Comparison of ENCODE assay signal across 19 mouse cellular contexts in the genomic region with DNA sequence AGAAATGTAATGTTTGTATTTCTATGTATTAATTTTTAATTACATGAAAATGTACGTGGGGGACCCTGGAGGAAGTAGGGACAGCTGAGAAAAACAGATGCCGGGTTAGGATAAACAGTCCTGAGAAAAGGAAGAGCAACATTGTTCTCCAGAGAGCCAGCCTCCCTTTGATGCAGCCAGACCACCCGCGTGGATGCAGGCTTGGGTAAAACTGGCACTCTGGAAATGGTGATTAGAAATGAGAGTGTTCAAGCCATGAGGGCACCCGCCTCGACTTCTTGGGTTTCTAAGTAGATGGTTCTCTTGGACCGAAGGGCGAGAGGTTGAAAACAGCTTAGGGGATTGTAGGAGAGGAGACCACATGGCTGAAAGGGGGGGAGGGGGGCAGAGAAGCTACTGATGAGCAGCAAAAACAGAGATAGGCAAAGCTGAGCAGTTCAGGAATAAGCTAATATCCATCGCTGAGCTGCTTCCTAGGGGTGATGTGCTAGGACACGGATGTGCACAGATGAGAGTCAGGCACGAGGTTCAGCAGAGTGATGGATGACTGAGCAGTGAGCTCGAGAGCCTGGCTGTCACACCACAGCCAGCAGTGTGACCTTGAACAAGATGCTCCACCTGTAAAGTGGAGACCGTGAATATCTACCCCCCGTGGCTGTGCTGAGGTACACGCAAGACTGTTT. TPM values are rescaled to one million over a fixed set of nuclear protein-coding genes. Genes with fewer than 3 reads are reported as not detected.
DNase-seq lines count a peak whose midpoint lies in the region; ATAC-seq and TF ChIP-seq lines count a peak whose summit lies in the region.
"Had no signal": no experiment of that assay in that cellular context is flagged by ENCODE, and none has a peak within 500 bp of the region (broad histone marks: within the 10 kb centered on the region; RNA-seq: fewer than 3 reads in every experiment).

No protein-coding gene starts in this region.

- no peak overlapping the region for H3K9ac ChIP-seq in kidney, embryonic 15.5 days
- no peak overlapping the region for H3K9ac ChIP-seq in midbrain, embryonic 11.5 days (ENCODE audit: low read length)
- H3K9ac ChIP-seq in midbrain, embryonic 14.5 days (replicated peaks; ENCODE audit: low read length): no peak overlapping the region
- H3K9ac ChIP-seq in hindbrain, embryonic 13.5 days: no peak overlapping the region
- H3K9ac ChIP-seq in midbrain, embryonic 15.5 days: no peak overlapping the region
- H3K9ac ChIP-seq in liver, postnatal 0 days (replicated peaks): no peak overlapping the region
- H3K9ac ChIP-seq: forebrain, postnatal 0 days; limb, embryonic 15.5 days; liver, embryonic 15.5 days; stomach, embryonic 15.5 days had no signal

- no peak for TF ChIP-seq EP300 in liver, postnatal 0 days (IDR thresholded peaks at IDR 0.05; ENCODE audit: low read depth)

- 0 out of 2 replicates have a peak, but pooled peaks cover 4% of the 10 kb centered on the region for H3K4me1 ChIP-seq in kidney, embryonic 15.5 days
- no peaks in the 10 kb centered on the region for H3K4me1 ChIP-seq in kidney, adult 2 months (ENCODE audit: control insufficient read depth, insufficient read depth, low read length)
- H3K4me1 ChIP-seq in midbrain, embryonic 11.5 days (ENCODE audit: control insufficient read depth, insufficient read depth, low read length): no peaks in the 10 kb centered on the region
- H3K4me1 ChIP-seq in midbrain, embryonic 14.5 days (ENCODE audit: control insufficient read depth, insufficient read depth, low read length): no peaks in the 10 kb centered on the region
- peaks cover 4% of the 10 kb centered on the region; the same call in 1 of the 2 replicates for H3K4me1 ChIP-seq in hindbrain, embryonic 13.5 days (replicated peaks)
- 0 out of 2 replicates have a peak, but pooled peaks cover 5% of the 10 kb centered on the region for H3K4me1 ChIP-seq in midbrain, embryonic 15.5 days
- H3K4me1 ChIP-seq in liver, postnatal 0 days (ENCODE audit: insufficient read depth): no peaks in the 10 kb centered on the region
- H3K4me1 ChIP-seq: limb, embryonic 15.5 days; liver, embryonic 15.5 days; stomach, embryonic 15.5 days had no signal

- no peaks in the 10 kb centered on the region for H3K27me3 ChIP-seq in kidney, embryonic 15.5 days
- H3K27me3 ChIP-seq in kidney, adult 2 months (replicated peaks; ENCODE audit: control insufficient read depth, insufficient read depth, low read length): no peaks in the 10 kb centered on the region
- H3K27me3 ChIP-seq in midbrain, embryonic 11.5 days (ENCODE audit: control insufficient read depth, insufficient read depth, low read length): no peaks in the 10 kb centered on the region
- no peaks in the 10 kb centered on the region for H3K27me3 ChIP-seq in midbrain, embryonic 14.5 days (ENCODE audit: control insufficient read depth, insufficient read depth, low read length)
- H3K27me3 ChIP-seq in hindbrain, embryonic 13.5 days: no peaks in the 10 kb centered on the region
- no peaks in the 10 kb centered on the region for H3K27me3 ChIP-seq in midbrain, embryonic 15.5 days (replicated peaks)
- H3K27me3 ChIP-seq in liver, postnatal 0 days (ENCODE audit: insufficient read depth, low read length): no peaks in the 10 kb centered on the region
- H3K27me3 ChIP-seq: limb, embryonic 15.5 days; liver, embryonic 15.5 days; stomach, embryonic 15.5 days had no signal

- no peak for TF ChIP-seq CTCF in kidney, adult 2 months (conservative IDR thresholded peaks at IDR 0.05; ENCODE audit: insufficient read depth, insufficient read length, low read depth, low read length)
- TF ChIP-seq CTCF in liver, postnatal 0 days (IDR thresholded peaks at IDR 0.05; ENCODE audit: low read depth): no peak

- no peak for TF ChIP-seq POLR2A in kidney, adult 2 months (IDR thresholded peaks at IDR 0.05; ENCODE audit: low read depth, low read length)

- H3K27ac ChIP-seq in kidney, embryonic 15.5 days: no peak overlapping the region
- H3K27ac ChIP-seq in kidney, adult 2 months (ENCODE audit: insufficient read depth, low read depth, low read length): no peak overlapping the region
- H3K27ac ChIP-seq in midbrain, embryonic 11.5 days (ENCODE audit: low read depth, low read length): no peak overlapping the region
- no peak overlapping the region for H3K27ac ChIP-seq in midbrain, embryonic 14.5 days (replicated peaks; ENCODE audit: low read depth, low read length)
- no peak overlapping the region for H3K27ac ChIP-seq in hindbrain, embryonic 13.5 days
- no peak overlapping the region for H3K27ac ChIP-seq in midbrain, embryonic 15.5 days
- no peak overlapping the region for H3K27ac ChIP-seq in liver, postnatal 0 days (ENCODE audit: low read depth)
- H3K27ac ChIP-seq: limb, embryonic 15.5 days; liver, embryonic 15.5 days; macrophage; stomach, embryonic 15.5 days had no signal

- peaks cover 20% of the 10 kb centered on the region; the same call in 1 of the 2 replicates for H3K36me3 ChIP-seq in kidney, embryonic 15.5 days
- no peaks in the 10 kb centered on the region for H3K36me3 ChIP-seq in kidney, adult 2 months (ENCODE audit: control insufficient read depth, insufficient read depth, low read length)
- H3K36me3 ChIP-seq in midbrain, embryonic 11.5 days (ENCODE audit: control insufficient read depth, insufficient read depth, low read length): no peaks in the 10 kb centered on the region; the same call in 1 of the 2 replicates
- 0 out of 2 replicates have a peak, but pooled peaks cover 3% of the 10 kb centered on the region for H3K36me3 ChIP-seq in midbrain, embryonic 14.5 days (ENCODE audit: control insufficient read depth, insufficient read depth, low read length)
- peaks cover 3% of the 10 kb centered on the region; the same call in 1 of the 2 replicates for H3K36me3 ChIP-seq in hindbrain, embryonic 13.5 days
- H3K36me3 ChIP-seq in midbrain, embryonic 15.5 days (replicated peaks): 0 out of 2 replicates have a peak, but pooled peaks cover 4% of the 10 kb centered on the region
- peaks cover 3% of the 10 kb centered on the region; the same call in 1 of the 2 replicates for H3K36me3 ChIP-seq in liver, postnatal 0 days (replicated peaks; ENCODE audit: insufficient read depth, low read length)
- H3K36me3 ChIP-seq: liver, embryonic 15.5 days; stomach, embryonic 15.5 days had no signal

- no peak for DNase-seq in kidney, adult 2 months
- no peak for DNase-seq in midbrain, embryonic 11.5 days (ENCODE audit: low spot score, missing footprints)
- no peak for DNase-seq in midbrain, embryonic 14.5 days
- no peak for DNase-seq in liver, postnatal 0 days
- DNase-seq in adrenal gland, postnatal 36 days: no peak
- DNase-seq: adrenal gland, adult 2 months; cerebellum, adult 8-10 months; forebrain, postnatal 0 days; heart, postnatal 14 days; kidney, postnatal 14 days; spleen, adult 18-20 months had no signal

- no peak overlapping the region for H3K4me2 ChIP-seq in kidney, embryonic 15.5 days
- H3K4me2 ChIP-seq in midbrain, embryonic 11.5 days: no peak overlapping the region
- no peak overlapping the region for H3K4me2 ChIP-seq in midbrain, embryonic 14.5 days (ENCODE audit: low read length)
- H3K4me2 ChIP-seq in hindbrain, embryonic 13.5 days: no peak overlapping the region
- H3K4me2 ChIP-seq in midbrain, embryonic 15.5 days: no peak overlapping the region
- H3K4me2 ChIP-seq in liver, postnatal 0 days (ENCODE audit: low read depth, low read length): no peak overlapping the region
- H3K4me2 ChIP-seq: heart, embryonic 11.5 days; limb, embryonic 15.5 days; liver, embryonic 15.5 days; stomach, embryonic 15.5 days had no signal

- no peak overlapping the region for H3K4me3 ChIP-seq in kidney, embryonic 15.5 days (replicated peaks)
- H3K4me3 ChIP-seq in kidney, adult 2 months (ENCODE audit: insufficient read depth, low read depth, low read length): no peak overlapping the region
- no peak overlapping the region for H3K4me3 ChIP-seq in midbrain, embryonic 11.5 days (ENCODE audit: low read depth, low read length)
- H3K4me3 ChIP-seq in midbrain, embryonic 14.5 days (replicated peaks; ENCODE audit: low read depth, low read length): no peak overlapping the region
- no peak overlapping the region for H3K4me3 ChIP-seq in hindbrain, embryonic 13.5 days
- no peak overlapping the region for H3K4me3 ChIP-seq in midbrain, embryonic 15.5 days
- no peak overlapping the region for H3K4me3 ChIP-seq in liver, postnatal 0 days (ENCODE audit: low read depth, low read length)
- H3K4me3 ChIP-seq: limb, embryonic 15.5 days; liver, embryonic 15.5 days; stomach, embryonic 15.5 days had no signal

- ATAC-seq in kidney, embryonic 15.5 days (replicated peaks; ENCODE audit: low FRiP score): 0 out of 2 replicates have a peak, but pooled peaks have one; percentile 57
- peak; percentile 54 for ATAC-seq in midbrain, embryonic 11.5 days (ENCODE audit: low FRiP score)
- ATAC-seq in midbrain, embryonic 14.5 days (ENCODE audit: low FRiP score, low TSS enrichment): no peak
- ATAC-seq in hindbrain, embryonic 13.5 days (ENCODE audit: low FRiP score): 0 out of 2 replicates have a peak, but pooled peaks have one; percentile 43
- ATAC-seq in midbrain, embryonic 15.5 days (replicated peaks): peak; percentile 45; the same call in 1 of the 2 replicates
- no peak for ATAC-seq in liver, postnatal 0 days
- ATAC-seq: forebrain, postnatal 0 days had no signal

- 54% methylated on average over 15 of the region's 15 CpGs for WGBS in kidney, embryonic 15.5 days
- 58% methylated on average over 15 of the region's 15 CpGs for WGBS in kidney, adult 2 months
- 70% methylated on average over 15 of the region's 15 CpGs for WGBS in midbrain, embryonic 11.5 days
- WGBS in midbrain, embryonic 14.5 days: 71% methylated on average over 15 of the region's 15 CpGs
- 60% methylated on average over 15 of the region's 15 CpGs for WGBS in hindbrain, embryonic 13.5 days
- 62% methylated on average over 15 of the region's 15 CpGs for WGBS in midbrain, embryonic 15.5 days
- 72% methylated on average over 15 of the region's 15 CpGs for WGBS in liver, postnatal 0 days (ENCODE audit: insufficient replicate concordance)

- H3K9me3 ChIP-seq in kidney, embryonic 15.5 days (replicated peaks): no peaks in the 10 kb centered on the region
- no peaks in the 10 kb centered on the region for H3K9me3 ChIP-seq in midbrain, embryonic 11.5 days (ENCODE audit: control insufficient read depth, low read length)
- H3K9me3 ChIP-seq in midbrain, embryonic 14.5 days (ENCODE audit: control insufficient read depth, low read length): no peaks in the 10 kb centered on the region
- H3K9me3 ChIP-seq in hindbrain, embryonic 13.5 days: no peaks in the 10 kb centered on the region
- no peaks in the 10 kb centered on the region for H3K9me3 ChIP-seq in midbrain, embryonic 15.5 days
- H3K9me3 ChIP-seq in liver, postnatal 0 days (ENCODE audit: low read length): no peaks in the 10 kb centered on the region
- H3K9me3 ChIP-seq: limb, embryonic 15.5 days; liver, embryonic 15.5 days; stomach, embryonic 15.5 days had no signal

RNA-seq across cellular contexts. Expression of a gene that starts 21.4 kb away (rescaled TPM):
- polyA plus RNA-seq in kidney, embryonic 15.5 days (2015; fragmentation: Nextera tagmentation; extraction: Ambion mirVana): 99.8 and 106 TPM in 2 replicates
- polyA plus RNA-seq in kidney, adult 2 months (2012; rRNA removed): 200 and 241 TPM in 2 replicates
- polyA plus RNA-seq in midbrain, embryonic 11.5 days (2014; fragmentation: Nextera tagmentation; extraction: Ambion mirVana): 85.5 and 88.5 TPM in 2 replicates
- polyA plus RNA-seq in midbrain, embryonic 14.5 days (2014; fragmentation: Nextera tagmentation; extraction: Ambion mirVana): 90.5 and 94.2 TPM in 2 replicates
- polyA plus RNA-seq in hindbrain, embryonic 13.5 days (2015; fragmentation: Nextera tagmentation; extraction: Ambion mirVana): 75.1 and 78.6 TPM in 2 replicates
- 84.2 and 85.0 TPM in 2 replicates for polyA plus RNA-seq in midbrain, embryonic 15.5 days (2015; fragmentation: Nextera tagmentation; extraction: Ambion mirVana)
- polyA plus RNA-seq in liver, postnatal 0 days (2015; fragmentation: Nextera tagmentation; extraction: Ambion mirVana): 52.2 and 54.2 TPM in 2 replicates
- total RNA-seq in adrenal gland, postnatal 36 days (2021): 10 to 100 TPM; 54.9 to 56.3 TPM

Comparison
In these comparisons a context has a peak if more than half of its experiments do, and no peak if none do; other contexts are left out.
1. ATAC-seq: peak in kidney, embryonic 15.5 days (single experiment), midbrain, embryonic 11.5 days (single experiment), hindbrain, embryonic 13.5 days (single experiment) and midbrain, embryonic 15.5 days (single experiment); none in midbrain, embryonic 14.5 days (single experiment) and liver, postnatal 0 days (single experiment).